Mouse (Mus musculus) layer of hippocampus, adult 9-10 months (tissue): Measurements from ENCODE around the gene Pdzd9.

Experiments
- DNase-seq: peaks from one replicate; pipeline ENCODE4 v3.0.0; 2022; ENCODE audit warnings: low spot score

Pdzd9 gene

DNA sequence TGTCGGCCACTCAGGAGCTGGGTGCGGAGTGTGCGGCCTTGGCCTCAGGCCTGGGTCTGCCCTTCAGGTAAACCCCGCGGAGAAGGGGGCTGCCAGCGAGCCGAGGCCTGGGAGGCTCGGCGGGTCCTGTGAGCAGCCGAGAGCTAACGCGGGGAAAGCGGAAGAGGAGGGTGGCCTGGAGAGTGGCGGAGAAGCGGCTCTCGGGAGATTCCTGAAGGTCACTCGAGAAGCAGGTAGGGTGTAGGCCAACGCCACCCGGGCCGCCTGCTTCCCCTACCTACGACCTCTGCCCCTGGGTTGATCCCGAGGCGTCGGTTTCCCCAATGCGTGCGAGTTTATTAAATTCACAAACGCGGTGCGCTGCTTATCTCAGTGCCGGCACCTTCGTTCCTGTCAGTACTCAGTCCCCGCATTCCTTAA lies 34.8 kb downstream of the Pdzd9 start:
- DNase-seq, result no peak

DNA sequence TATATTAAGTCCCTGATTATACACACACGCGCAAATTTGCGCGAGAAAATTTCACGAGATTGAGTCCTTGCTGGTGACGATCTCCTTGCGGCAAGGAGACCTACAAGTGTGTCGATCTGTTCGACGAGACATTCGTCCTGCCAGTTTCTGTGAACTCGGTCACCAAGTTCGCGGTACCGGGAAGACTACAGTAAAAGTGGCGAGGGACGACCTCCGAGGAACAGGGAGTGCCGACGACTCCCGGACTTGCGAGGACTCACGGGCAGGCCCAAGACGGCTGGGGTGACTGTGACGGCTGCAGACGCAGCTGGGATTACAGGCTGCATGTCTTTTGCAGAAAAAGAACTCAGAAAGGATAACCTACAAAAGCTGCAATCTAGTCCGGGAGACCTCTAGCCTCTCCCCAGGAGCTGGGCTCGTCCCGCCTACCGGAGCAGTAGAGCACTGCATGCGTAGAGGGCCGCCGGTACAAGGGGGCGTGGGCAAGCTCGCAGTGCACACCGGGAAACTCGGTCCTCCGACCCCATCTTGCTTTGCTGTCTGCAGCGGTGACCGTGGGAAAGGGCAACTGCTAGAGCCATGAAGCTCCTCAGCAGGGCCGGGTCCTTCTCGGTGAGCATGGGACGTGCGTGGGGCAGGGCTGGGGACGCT lies 35.3 kb downstream of the Pdzd9 start, which contains the start of gene Uqcrc2:
TSS of gene Uqcrc2 (plus strand) at position 466 of the 651 bp plus-strand sequence.
- DNase-seq, result peak; percentile 61

DNA sequence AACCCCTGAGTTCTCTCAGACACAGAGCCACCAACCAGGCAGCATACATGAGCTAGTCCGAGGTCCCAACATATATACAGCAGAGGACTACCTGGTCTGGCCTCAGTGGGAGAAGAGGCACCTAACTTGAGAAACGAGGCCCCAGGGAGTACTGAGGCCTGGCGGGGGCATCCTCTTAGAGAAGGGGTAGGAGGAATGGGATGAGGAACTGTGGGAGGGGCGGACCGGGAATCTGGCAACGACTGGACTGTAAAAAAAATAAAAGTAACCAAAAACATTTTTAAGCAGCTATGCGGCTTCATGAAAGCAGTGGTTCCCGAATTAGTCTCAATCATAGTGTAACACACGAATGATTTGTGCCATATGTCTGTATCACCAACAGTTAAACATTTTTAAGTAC lies 35.8 kb downstream of the Pdzd9 start:
- no peak for DNase-seq

DNA sequence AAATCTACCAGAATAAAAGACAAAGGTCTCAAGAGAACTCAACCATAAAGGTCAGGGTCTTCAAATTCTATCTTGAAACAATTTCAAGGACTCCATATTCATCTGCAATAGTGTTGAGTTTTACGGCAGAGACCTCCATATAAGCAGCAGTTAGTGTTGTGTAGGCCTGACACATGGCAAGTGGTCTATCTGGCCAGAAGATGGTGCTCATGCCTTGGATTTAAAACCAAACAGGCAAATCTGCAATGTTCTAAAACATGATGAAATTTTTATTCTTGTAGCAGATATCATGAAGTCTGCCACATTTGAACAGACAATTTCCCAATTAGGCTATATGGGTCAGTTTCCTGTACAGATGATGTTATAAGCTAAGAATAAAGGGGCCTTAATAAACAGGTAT lies 37.6 kb downstream of the Pdzd9 start:
- peak; percentile 32 for DNase-seq

DNA sequence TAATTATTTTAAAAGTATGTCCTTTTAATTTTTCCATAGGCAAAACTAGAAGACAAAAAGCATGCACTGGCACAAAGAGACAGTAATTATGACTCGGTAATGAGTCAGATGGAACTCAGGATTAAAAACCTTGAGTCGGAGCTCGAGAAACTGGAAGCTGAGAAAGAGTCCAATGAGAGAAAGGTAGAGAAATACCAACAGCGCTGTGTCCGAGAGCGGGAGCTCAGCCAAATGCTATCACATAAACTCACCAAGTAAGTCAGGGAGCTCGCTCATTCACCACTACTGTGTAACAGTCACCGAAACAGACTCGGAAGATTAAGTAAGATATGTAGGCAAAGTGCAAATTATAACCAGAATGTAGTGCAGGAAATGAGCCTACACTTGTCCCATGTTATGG lies 49.3 kb downstream of the Pdzd9 start:
- no peak for DNase-seq

- no peak for DNase-seq
Measured at GRCm38 (mm10) chr7:120620075-120620771, 49.9 kb downstream of the Pdzd9 start.
